Mouse (Mus musculus): ENCODE data around the gene Gmfb. TPM values are rescaled to one million over a fixed set of nuclear protein-coding genes. Genes with fewer than 3 reads are reported as not detected.

Gene Gmfb
- polyA plus RNA-seq, 1 experiment from 2014 or later = 153 TPM

GRCm38 (mm10) chr14:46816916-46817622, 5.0 kb downstream of the Gmfb start:
- Histone ChIP-seq H3K4me2 (ENCODE audit: low read length) (no peak overlapping the region), H3K4me1 (ENCODE audit: control insufficient read depth, insufficient read depth, low read length) (peaks cover 11% of the 10 kb centered on the region), H3K4me3 (ENCODE audit: low read depth, low read length) (no peak overlapping the region), H3K27me3 (ENCODE audit: control insufficient read depth, insufficient read depth, low read depth, low read length) (no peaks in the 10 kb centered on the region), H3K9ac (ENCODE audit: low read depth, low read length) (no peak overlapping the region), H3K36me3 (ENCODE audit: control insufficient read depth, insufficient read depth, low read length) (peaks cover 11% of the 10 kb centered on the region), H3K27ac (ENCODE audit: low read length) (no peak overlapping the region), H3K9me3 (replicated peaks; ENCODE audit: control insufficient read depth, low read length, poor library complexity, severe bottlenecking) (no peaks in the 10 kb centered on the region)
- ATAC-seq = no peak
- 93% methylated on average over 8 of the region's 8 CpGs for WGBS

- Histone ChIP-seq H3K4me3 (ENCODE audit: low read depth, low read length) (no peak overlapping the region), H3K4me2 (ENCODE audit: low read length) (no peak overlapping the region), H3K27me3 (ENCODE audit: control insufficient read depth, insufficient read depth, low read depth, low read length) (no peaks in the 10 kb centered on the region), H3K27ac (ENCODE audit: low read length) (no peak overlapping the region), H3K4me1 (ENCODE audit: control insufficient read depth, insufficient read depth, low read length) (peaks cover 4% of the 10 kb centered on the region), H3K9ac (ENCODE audit: low read depth, low read length) (no peak overlapping the region), H3K36me3 (ENCODE audit: control insufficient read depth, insufficient read depth, low read length) (peaks cover 14% of the 10 kb centered on the region), H3K9me3 (replicated peaks; ENCODE audit: control insufficient read depth, low read length, poor library complexity, severe bottlenecking) (no peaks in the 10 kb centered on the region)
- no peak for ATAC-seq
- WGBS = 77% methylated on average over 6 of the region's 6 CpGs
Observed at GRCm38 (mm10) chr14:46815640-46816039, 6.4 kb downstream of the Gmfb start.

DNA sequence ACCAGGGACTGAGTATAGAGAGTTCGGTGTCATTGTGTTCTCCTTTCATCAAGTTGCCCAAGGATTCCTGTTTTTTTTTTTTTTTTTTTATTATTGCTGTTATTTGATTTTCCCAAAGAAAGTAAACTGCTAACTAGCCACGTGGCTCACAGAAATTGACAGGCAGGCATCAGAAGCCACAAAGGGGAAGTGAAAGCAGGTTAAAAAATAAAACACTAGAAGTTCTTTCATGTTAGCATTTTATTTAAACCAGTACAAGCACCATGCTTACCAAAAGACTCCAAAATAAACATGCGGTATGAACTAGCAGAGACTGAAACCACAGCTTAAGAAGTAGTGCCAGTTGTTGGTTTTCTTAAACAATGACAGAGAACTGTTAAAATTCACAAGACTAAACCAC, 14.1 kb downstream of the Gmfb start:
- Histone ChIP-seq H3K4me1 (ENCODE audit: control insufficient read depth, insufficient read depth, low read length) (no peaks in the 10 kb centered on the region), H3K4me3 (ENCODE audit: low read depth, low read length) (no peak overlapping the region), H3K36me3 (ENCODE audit: control insufficient read depth, insufficient read depth, low read length) (peaks cover 8% of the 10 kb centered on the region), H3K9ac (ENCODE audit: low read depth, low read length) (no peak overlapping the region), H3K27me3 (ENCODE audit: control insufficient read depth, insufficient read depth, low read depth, low read length) (no peaks in the 10 kb centered on the region), H3K9me3 (replicated peaks; ENCODE audit: control insufficient read depth, low read length, poor library complexity, severe bottlenecking) (no peaks in the 10 kb centered on the region), H3K27ac (ENCODE audit: low read length) (no peak overlapping the region), H3K4me2 (ENCODE audit: low read length) (no peak overlapping the region)
- 73% methylated on average over 3 of the region's 3 CpGs for WGBS
- ATAC-seq = no peak

DNA sequence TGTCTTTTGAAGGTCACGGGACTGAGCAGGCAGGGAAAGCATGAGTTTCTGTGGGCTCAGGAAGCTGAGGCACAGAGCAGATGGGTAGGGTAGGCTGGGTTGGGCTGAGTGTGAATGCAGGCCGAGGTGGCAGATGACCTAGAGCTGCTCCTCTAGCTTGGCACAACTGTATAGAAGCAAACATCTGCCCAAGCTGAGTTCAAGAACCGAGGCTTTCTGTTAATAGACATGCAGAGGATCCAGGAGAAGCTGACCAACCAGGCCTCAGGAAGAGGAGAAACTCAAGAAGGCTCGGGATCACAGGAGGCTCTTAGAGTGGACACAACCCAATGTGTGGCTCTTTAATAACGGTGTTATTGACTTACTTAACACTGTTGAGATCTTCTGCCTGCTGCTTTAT, 15.9 kb downstream of the Gmfb start:
- no peak overlapping the region for H3K4me2 ChIP-seq (ENCODE audit: low read length)
- H3K9ac ChIP-seq (ENCODE audit: low read depth, low read length) = no peak overlapping the region
- H3K9me3 ChIP-seq (replicated peaks; ENCODE audit: control insufficient read depth, low read length, poor library complexity, severe bottlenecking) = no peaks in the 10 kb centered on the region
- ATAC-seq = no peak
- no peaks in the 10 kb centered on the region for H3K4me1 ChIP-seq (ENCODE audit: control insufficient read depth, insufficient read depth, low read length)
- no peak overlapping the region for H3K4me3 ChIP-seq (ENCODE audit: low read depth, low read length)
- H3K27ac ChIP-seq (ENCODE audit: low read length) = no peak overlapping the region
- H3K27me3 ChIP-seq (ENCODE audit: control insufficient read depth, insufficient read depth, low read depth, low read length) = no peaks in the 10 kb centered on the region
- 86% methylated on average over 5 of the region's 5 CpGs for WGBS
- H3K36me3 ChIP-seq (ENCODE audit: control insufficient read depth, insufficient read depth, low read length) = peaks cover 6% of the 10 kb centered on the region

GRCm38 (mm10) chr14:46803791-46804190, 18.3 kb downstream of the Gmfb start:
- H3K36me3 ChIP-seq (ENCODE audit: control insufficient read depth, insufficient read depth, low read length) = peaks cover 2% of the 10 kb centered on the region; the same call in 1 of the 2 replicates
- H3K4me3 ChIP-seq (ENCODE audit: low read depth, low read length) = no peak overlapping the region
- no peaks in the 10 kb centered on the region for H3K4me1 ChIP-seq (ENCODE audit: control insufficient read depth, insufficient read depth, low read length)
- WGBS = 79% methylated on average over 1 of the region's 1 CpGs
- no peaks in the 10 kb centered on the region for H3K9me3 ChIP-seq (replicated peaks; ENCODE audit: control insufficient read depth, low read length, poor library complexity, severe bottlenecking)
- ATAC-seq = no peak
- no peaks in the 10 kb centered on the region for H3K27me3 ChIP-seq (ENCODE audit: control insufficient read depth, insufficient read depth, low read depth, low read length)
- H3K9ac ChIP-seq (ENCODE audit: low read depth, low read length) = no peak overlapping the region
- H3K27ac ChIP-seq (ENCODE audit: low read length) = no peak overlapping the region
- H3K4me2 ChIP-seq (ENCODE audit: low read length) = no peak overlapping the region

GRCm38 (mm10) chr14:46803259-46803658, 18.8 kb downstream of the Gmfb start:
- ATAC-seq = no peak
- no peak overlapping the region for H3K9ac ChIP-seq (ENCODE audit: low read depth, low read length)
- H3K4me3 ChIP-seq (ENCODE audit: low read depth, low read length) = no peak overlapping the region
- peaks cover 2% of the 10 kb centered on the region; the same call in 1 of the 2 replicates for H3K36me3 ChIP-seq (ENCODE audit: control insufficient read depth, insufficient read depth, low read length)
- no peaks in the 10 kb centered on the region for H3K4me1 ChIP-seq (ENCODE audit: control insufficient read depth, insufficient read depth, low read length)
- no peak overlapping the region for H3K4me2 ChIP-seq (ENCODE audit: low read length)
- H3K27me3 ChIP-seq (ENCODE audit: control insufficient read depth, insufficient read depth, low read depth, low read length) = no peaks in the 10 kb centered on the region
- H3K9me3 ChIP-seq (replicated peaks; ENCODE audit: control insufficient read depth, low read length, poor library complexity, severe bottlenecking) = no peaks in the 10 kb centered on the region
- no peak overlapping the region for H3K27ac ChIP-seq (ENCODE audit: low read length)
- 94% methylated on average over 4 of the region's 4 CpGs for WGBS

DNA sequence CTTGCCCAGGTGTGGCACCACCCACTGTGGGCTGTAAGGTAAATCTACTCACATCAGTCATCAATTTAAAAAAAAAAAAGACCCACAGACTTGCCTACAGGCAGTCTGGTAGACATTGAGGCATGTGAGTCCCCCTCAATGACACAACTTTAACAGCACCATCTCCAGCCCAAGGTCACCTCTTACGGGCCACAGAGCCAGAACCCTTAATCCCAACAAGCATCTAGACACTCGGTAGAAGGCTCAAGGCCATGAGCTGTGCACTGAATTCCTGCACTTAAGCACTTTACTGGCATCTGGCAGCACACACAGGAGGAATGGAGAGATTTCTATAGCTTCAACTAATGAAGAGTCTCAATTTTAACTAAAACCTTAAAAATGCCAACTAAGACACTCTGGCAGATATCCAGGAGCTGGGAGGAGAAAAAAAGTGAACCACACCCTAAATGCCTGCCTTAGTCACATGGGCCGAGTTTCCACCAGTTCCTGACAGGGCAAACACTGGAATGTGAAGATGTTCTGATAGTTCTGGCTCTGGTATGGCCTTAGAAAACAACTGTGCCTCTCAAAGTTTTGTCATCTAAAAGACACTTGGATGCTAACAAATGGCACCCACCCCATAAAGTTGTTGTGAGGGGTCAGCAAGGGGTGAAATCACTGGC, 21.2 kb downstream of the Gmfb start:
- WGBS = 86% methylated on average over 3 of the region's 3 CpGs
- no peak overlapping the region for H3K9ac ChIP-seq (ENCODE audit: low read depth, low read length)
- no peak overlapping the region for H3K27ac ChIP-seq (ENCODE audit: low read length)
- peaks cover 2% of the 10 kb centered on the region; the same call in 1 of the 2 replicates for H3K36me3 ChIP-seq (ENCODE audit: control insufficient read depth, insufficient read depth, low read length)
- H3K9me3 ChIP-seq (replicated peaks; ENCODE audit: control insufficient read depth, low read length, poor library complexity, severe bottlenecking) = no peaks in the 10 kb centered on the region
- no peaks in the 10 kb centered on the region for H3K27me3 ChIP-seq (ENCODE audit: control insufficient read depth, insufficient read depth, low read depth, low read length)
- H3K4me3 ChIP-seq (ENCODE audit: low read depth, low read length) = no peak overlapping the region
- H3K4me2 ChIP-seq (ENCODE audit: low read length) = no peak overlapping the region
- H3K4me1 ChIP-seq (ENCODE audit: control insufficient read depth, insufficient read depth, low read length) = no peaks in the 10 kb centered on the region
- ATAC-seq = no peak

DNA sequence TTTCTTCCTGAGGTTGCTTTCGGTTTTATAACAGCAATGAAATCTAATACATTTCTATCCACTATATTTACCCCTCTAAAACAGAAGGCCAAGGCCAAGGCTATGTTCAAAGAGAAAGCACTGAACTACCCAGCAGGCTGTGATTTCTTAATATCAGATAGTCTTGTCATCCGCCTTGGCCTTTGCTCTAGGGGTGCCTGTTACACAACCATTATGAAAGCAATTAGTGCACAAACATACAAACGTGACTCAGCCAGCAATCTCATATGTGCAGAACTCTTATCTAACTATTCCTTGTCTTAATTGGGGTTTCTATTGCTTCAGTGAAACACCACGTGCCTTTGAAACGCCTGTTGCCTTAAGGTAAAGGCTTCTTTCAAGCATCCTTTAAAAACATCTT, 27.9 kb downstream of the Gmfb start:
- no peaks in the 10 kb centered on the region for H3K27me3 ChIP-seq (ENCODE audit: control insufficient read depth, insufficient read depth, low read depth, low read length)
- no peak overlapping the region for H3K4me3 ChIP-seq (ENCODE audit: low read depth, low read length)
- H3K4me2 ChIP-seq (ENCODE audit: low read length) = no peak overlapping the region
- no peak for ATAC-seq
- no peaks in the 10 kb centered on the region for H3K4me1 ChIP-seq (ENCODE audit: control insufficient read depth, insufficient read depth, low read length)
- WGBS = 90% methylated on average over 5 of the region's 5 CpGs
- H3K9ac ChIP-seq (ENCODE audit: low read depth, low read length) = no peak overlapping the region
- no peak overlapping the region for H3K27ac ChIP-seq (ENCODE audit: low read length)
- H3K9me3 ChIP-seq (replicated peaks; ENCODE audit: control insufficient read depth, low read length, poor library complexity, severe bottlenecking) = no peaks in the 10 kb centered on the region
- no peaks in the 10 kb centered on the region for H3K36me3 ChIP-seq (ENCODE audit: control insufficient read depth, insufficient read depth, low read length)

DNA sequence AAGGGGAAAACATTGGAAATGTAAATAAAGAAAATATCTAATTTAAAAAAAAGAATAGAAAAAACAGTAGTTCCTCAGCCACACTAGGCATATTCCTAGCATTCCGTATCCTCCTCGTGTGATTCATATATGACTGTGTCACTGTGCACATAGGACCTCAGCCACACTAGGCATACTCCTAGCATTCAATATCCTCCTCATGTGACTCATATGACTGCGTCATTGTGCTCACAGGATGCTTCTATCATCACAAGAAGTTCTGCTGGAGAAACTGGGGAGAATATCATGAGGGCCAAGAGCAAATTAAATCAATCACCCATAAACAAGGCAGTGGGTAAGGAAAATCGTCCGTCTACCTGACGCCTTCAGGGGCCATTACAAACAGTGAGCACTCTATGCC, 31.3 kb downstream of the Gmfb start:
- H3K9me3 ChIP-seq (replicated peaks; ENCODE audit: control insufficient read depth, low read length, poor library complexity, severe bottlenecking) = no peaks in the 10 kb centered on the region
- no peaks in the 10 kb centered on the region for H3K27me3 ChIP-seq (ENCODE audit: control insufficient read depth, insufficient read depth, low read depth, low read length)
- no peak overlapping the region for H3K4me3 ChIP-seq (ENCODE audit: low read depth, low read length)
- WGBS = 92% methylated on average over 6 of the region's 6 CpGs
- H3K4me1 ChIP-seq (ENCODE audit: control insufficient read depth, insufficient read depth, low read length) = peaks cover 12% of the 10 kb centered on the region
- H3K4me2 ChIP-seq (ENCODE audit: low read length) = no peak overlapping the region
- no peak for ATAC-seq
- H3K9ac ChIP-seq (ENCODE audit: low read depth, low read length) = no peak overlapping the region
- no peak overlapping the region for H3K27ac ChIP-seq (ENCODE audit: low read length)
- no peaks in the 10 kb centered on the region for H3K36me3 ChIP-seq (ENCODE audit: control insufficient read depth, insufficient read depth, low read length)
